ENCODE assay signal across 8 mouse cellular contexts in genomic region chr2:27206128-27206797, GRCm38 (mm10). TPM values are rescaled to one million over a fixed set of nuclear protein-coding genes. Genes with fewer than 3 reads are reported as not detected.
DNase-seq lines count a peak whose midpoint lies in the region; ATAC-seq lines count a peak whose summit lies in the region.

No protein-coding gene starts in this region.

- H3K4me1 ChIP-seq in heart, embryonic 10.5 days, result peaks cover 72% of the 10 kb centered on the region
- peaks cover 36% of the 10 kb centered on the region for H3K4me1 ChIP-seq in limb, embryonic 15.5 days

- H3K9me3 ChIP-seq in heart, embryonic 10.5 days, result no peaks in the 10 kb centered on the region
- no peaks in the 10 kb centered on the region for H3K9me3 ChIP-seq in limb, embryonic 15.5 days

- DNase-seq in cerebellum, adult 9-11 months, result peak; percentile 46
- DNase-seq in cerebellum, adult 11 months, result no peak
- peak; percentile 70 for DNase-seq in NIH3T3 (ENCODE audit: low read depth)
- no peak for DNase-seq in heart, embryonic 10.5 days (ENCODE audit: low spot score)
- DNase-seq in spleen, postnatal 10 days (ENCODE audit: low spot score in 2 of 2), result no peak

- no peak overlapping the region for H3K9ac ChIP-seq in limb, embryonic 15.5 days

- H3K36me3 ChIP-seq in heart, embryonic 10.5 days, result no peaks in the 10 kb centered on the region
- no peaks in the 10 kb centered on the region for H3K36me3 ChIP-seq in limb, embryonic 15.5 days

- H3K4me3 ChIP-seq in heart, embryonic 10.5 days, result no peak overlapping the region
- H3K4me3 ChIP-seq in limb, embryonic 15.5 days, result no peak overlapping the region

- no peak overlapping the region for H3K4me2 ChIP-seq in limb, embryonic 15.5 days

- WGBS in heart, embryonic 10.5 days, result 59% methylated on average over 15 of the region's 15 CpGs
- 57% methylated on average over 15 of the region's 15 CpGs for WGBS in limb, embryonic 15.5 days

- H3K27ac ChIP-seq in heart, embryonic 10.5 days, result peak overlapping the region; percentile 90; the same call in 1 of the 2 replicates
- H3K27ac ChIP-seq in limb, embryonic 15.5 days, result 0 out of 2 replicates have a peak overlapping the region, but pooled peaks have one; percentile 17

- H3K27me3 ChIP-seq in heart, embryonic 10.5 days (ENCODE audit: insufficient read depth, poor library complexity, severe bottlenecking), result peaks cover 9% of the 10 kb centered on the region; the same call in 1 of the 2 replicates
- H3K27me3 ChIP-seq in limb, embryonic 15.5 days, result no peaks in the 10 kb centered on the region

- no peak for ATAC-seq in limb, embryonic 15.5 days (ENCODE audit: insufficient number of reproducible peaks, low FRiP score, low TSS enrichment, low read depth)
- ATAC-seq in inflammation-experienced regulatory T-cells, adult 6 months, result no peak
- ATAC-seq in activated CD4-positive, CD25-positive, alpha-beta regulatory T cell, adult 4 months, result no peak

RNA-seq across cellular contexts. Expression of gene Dbh, which starts 41.2 kb away (rescaled TPM):
- 0.21 and 0.69 TPM in 2 replicates for polyA plus RNA-seq in heart, embryonic 10.5 days (2016; fragmentation: Nextera tagmentation; extraction: Ambion mirVana)
- polyA plus RNA-seq in limb, embryonic 15.5 days (2015; fragmentation: Nextera tagmentation; extraction: Ambion mirVana), result 0.30 and 0.51 TPM in 2 replicates
- under 1 TPM in 1 of 3 experiments, not detected in 2; 0.22 TPM for polyA plus RNA-seq in inflammation-experienced regulatory T-cells, adult 6 months (2017; shearing (Covaris generic))
- polyA plus RNA-seq in activated CD4-positive, CD25-positive, alpha-beta regulatory T cell, adult 4 months (2017; shearing (Covaris generic)), result not detected

RNA-seq across cellular contexts. Expression of gene Sardh, which starts 41.9 kb away (rescaled TPM):
- polyA plus RNA-seq in heart, embryonic 10.5 days (2016; fragmentation: Nextera tagmentation; extraction: Ambion mirVana), result 11.8 and 13.4 TPM in 2 replicates
- polyA plus RNA-seq in limb, embryonic 15.5 days (2015; fragmentation: Nextera tagmentation; extraction: Ambion mirVana), result 8.6 and 10.3 TPM in 2 replicates
- 1 to 10 TPM in 2 of 3 experiments, not detected in 1; 6.3 to 7.3 TPM for polyA plus RNA-seq in inflammation-experienced regulatory T-cells, adult 6 months (2017; shearing (Covaris generic))
- 1 to 10 TPM; 3.0 to 4.7 TPM for polyA plus RNA-seq in activated CD4-positive, CD25-positive, alpha-beta regulatory T cell, adult 4 months (2017; shearing (Covaris generic))

Comparison
In these comparisons a context has a peak if more than half of its experiments do, and no peak if none do; other contexts are left out.
1. DNase-seq: peak in cerebellum, adult 9-11 months (single experiment) and NIH3T3 (single experiment); none in cerebellum, adult 11 months (single experiment), heart, embryonic 10.5 days (single experiment) and spleen, postnatal 10 days (0 of 2).